Mouse (Mus musculus) heart, adult 8-10 months (tissue): Measurements from ENCODE around the gene Rab5if. TPM values are rescaled to one million over a fixed set of nuclear protein-coding genes. Genes with fewer than 3 reads are reported as not detected.
"Not testable (repeated sequence)": the region's sequence is repeated elsewhere in the genome, so short reads cannot be mapped to it uniquely, and the experiment has no call there.

Experiments used
- DNase-seq: peaks from one replicate; pipeline ENCODE4 v3.0.0; 2022; ENCODE audit warnings: low spot score
- total RNA-seq, 4 experiments: library from RNA; stranded (reverse); gene quantifications; 2 replicates each; pipeline ENCODE4 v1.2.4; 2022

The Rab5if gene
- total RNA-seq, result 100 to 1,000 TPM in 2 of 4 experiments, 10 to 100 TPM in 2; 90.3 to 107 (median 102) TPM

GRCm38 (mm10) chr2:156862772-156863486, at the start of gene Rab5if:
TSS of gene Rab5if (plus strand) at chr2:156863128.
- DNase-seq, result peak; percentile 97

- no peak for DNase-seq
These were observed 48.6 kb upstream of the Rab5if start for GRCm38 (mm10) chr2:156814344-156814801.

DNA sequence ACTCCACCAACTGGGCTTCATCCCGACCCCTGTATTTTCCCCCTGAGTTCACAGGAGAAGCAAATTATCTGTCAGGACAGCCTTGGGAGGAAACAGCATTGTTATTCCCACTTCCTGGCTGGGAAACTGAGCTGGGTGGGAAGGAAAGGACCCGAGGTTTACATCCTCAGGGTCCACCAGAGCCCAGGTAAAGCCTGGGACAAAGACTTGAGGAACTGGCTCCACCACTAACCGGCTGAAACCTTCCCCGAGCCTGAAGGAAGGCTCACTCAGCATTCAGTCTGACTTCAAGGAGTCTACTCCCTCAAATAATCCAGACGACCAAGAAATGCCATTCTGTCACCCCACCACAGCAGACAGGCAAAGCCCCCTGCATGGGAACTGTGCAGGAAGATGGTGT, 48.0 kb upstream of the Rab5if start:
- no peak for DNase-seq

DNA sequence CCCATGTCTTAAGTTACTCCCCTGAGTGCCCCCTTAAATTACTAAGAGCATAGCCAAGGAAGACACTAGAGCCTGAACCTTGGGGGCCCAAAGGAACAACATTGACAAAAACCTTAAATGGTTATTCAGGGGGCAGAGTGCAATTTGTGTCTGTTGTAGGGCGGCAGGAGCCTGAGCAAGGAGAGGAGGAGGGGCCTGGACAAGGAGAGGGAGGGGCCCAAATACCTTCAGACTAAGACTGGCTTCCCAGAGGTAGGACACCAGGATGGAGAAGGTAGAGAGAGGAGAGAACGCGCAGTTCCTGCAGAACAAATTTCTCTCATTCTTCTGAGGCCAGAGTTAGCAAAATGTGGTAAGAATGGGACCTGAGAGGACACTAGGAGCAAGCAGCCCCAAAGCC, 47.5 kb upstream of the Rab5if start:
- no peak for DNase-seq

GRCm38 (mm10) chr2:156816116-156816515, 46.8 kb upstream of the Rab5if start:
- no peak for DNase-seq

GRCm38 (mm10) chr2:156825128-156825527, 37.8 kb upstream of the Rab5if start:
- DNase-seq, result not testable (repeated sequence)

- no peak for DNase-seq
These were observed 28.6 kb upstream of the Rab5if start for GRCm38 (mm10) chr2:156834336-156834735.

- DNase-seq, result no peak
These were observed 24.1 kb upstream of the Rab5if start for GRCm38 (mm10) chr2:156838839-156839238.

GRCm38 (mm10) chr2:156839319-156840191, 23.4 kb upstream of the Rab5if start, which contains the start of gene Tgif2:
TSS of gene Tgif2 (plus strand) at chr2:156840007.
- no peak for DNase-seq

- no peak for DNase-seq
These were observed 22.5 kb upstream of the Rab5if start for GRCm38 (mm10) chr2:156840301-156841027.

DNA sequence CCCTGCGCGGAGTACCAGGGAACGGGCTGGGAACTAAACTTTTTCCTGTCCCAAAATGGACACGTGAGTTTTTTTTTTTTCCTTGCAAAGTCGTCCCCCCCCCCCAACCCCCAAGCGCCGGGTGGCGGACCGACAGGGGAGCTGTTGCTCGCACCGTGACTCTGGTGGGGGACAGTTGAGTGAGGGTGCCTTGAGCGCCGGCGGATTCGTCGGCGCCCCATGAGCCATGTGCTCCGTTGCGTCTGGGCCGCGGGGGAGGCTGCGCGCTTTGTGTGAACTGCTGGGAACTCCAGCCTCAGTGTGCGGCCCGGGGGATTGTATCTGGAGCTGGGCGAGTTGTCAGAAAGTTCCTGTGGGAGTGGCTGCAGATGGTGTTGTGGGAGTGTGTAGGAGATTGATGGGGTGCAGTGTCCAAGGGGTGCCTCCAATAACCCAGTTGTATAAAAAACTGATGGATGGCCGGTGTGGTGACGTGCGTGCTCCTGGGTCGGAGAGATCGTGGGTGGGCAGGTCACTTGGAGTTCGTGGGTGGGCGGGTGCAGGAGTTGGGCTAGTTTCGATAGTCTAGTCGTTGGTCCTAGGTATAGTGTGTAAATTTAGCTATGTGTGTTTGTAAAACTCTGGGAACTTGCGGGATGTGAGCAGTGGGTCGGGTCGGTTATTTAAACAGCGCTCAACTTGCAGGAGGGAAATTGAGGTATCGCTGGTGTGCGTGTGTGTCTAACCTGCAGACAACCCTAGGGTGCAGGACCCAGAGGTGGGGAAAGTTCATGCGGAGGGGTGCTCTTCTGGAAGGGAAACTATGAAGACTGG, 21.7 kb upstream of the Rab5if start:
- no peak for DNase-seq

- DNase-seq, result no peak
These were observed 20.9 kb upstream of the Rab5if start for GRCm38 (mm10) chr2:156841841-156842706.

DNA sequence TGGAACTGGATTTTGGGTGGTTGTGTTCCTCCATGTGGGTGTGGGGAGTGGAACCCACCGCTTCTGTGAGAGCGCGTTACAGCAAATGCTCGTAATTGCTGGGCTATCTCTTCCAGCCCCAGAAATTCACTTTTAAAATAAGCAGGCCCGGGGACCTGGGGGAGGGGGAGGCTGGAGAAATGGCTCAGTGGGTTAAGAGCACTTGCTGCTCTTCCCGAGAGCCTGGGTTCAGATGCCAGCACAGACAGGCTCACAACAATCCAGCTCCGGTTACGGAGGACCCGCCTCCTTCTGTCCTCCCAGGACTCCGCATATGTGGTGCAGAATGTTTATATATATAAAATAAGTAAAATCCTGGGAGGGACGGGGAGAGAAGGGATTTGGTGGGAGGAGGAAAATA, 20.2 kb upstream of the Rab5if start:
- no peak for DNase-seq

- DNase-seq, result no peak
These were observed 19.6 kb upstream of the Rab5if start for GRCm38 (mm10) chr2:156843331-156843730.

DNA sequence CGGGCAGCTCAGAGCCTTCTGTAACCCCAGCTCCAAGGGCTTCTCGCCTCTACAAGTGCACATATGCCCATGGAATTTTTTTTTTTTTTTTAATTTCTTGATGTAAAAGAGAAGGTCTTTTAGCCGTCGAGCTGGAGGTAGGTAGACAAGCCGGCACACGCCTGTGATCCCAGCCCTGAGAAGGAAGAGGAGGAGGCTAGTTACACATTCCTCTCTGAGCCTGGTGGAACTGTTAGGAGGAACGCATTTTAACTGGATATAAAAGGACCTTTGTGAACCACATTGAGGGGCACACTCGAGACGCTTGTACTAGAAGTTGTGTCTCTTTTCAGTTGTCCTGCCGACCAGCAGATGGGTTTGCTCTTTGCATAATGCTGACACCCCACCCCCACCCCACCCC, 18.2 kb upstream of the Rab5if start:
- DNase-seq, result no peak

DNA sequence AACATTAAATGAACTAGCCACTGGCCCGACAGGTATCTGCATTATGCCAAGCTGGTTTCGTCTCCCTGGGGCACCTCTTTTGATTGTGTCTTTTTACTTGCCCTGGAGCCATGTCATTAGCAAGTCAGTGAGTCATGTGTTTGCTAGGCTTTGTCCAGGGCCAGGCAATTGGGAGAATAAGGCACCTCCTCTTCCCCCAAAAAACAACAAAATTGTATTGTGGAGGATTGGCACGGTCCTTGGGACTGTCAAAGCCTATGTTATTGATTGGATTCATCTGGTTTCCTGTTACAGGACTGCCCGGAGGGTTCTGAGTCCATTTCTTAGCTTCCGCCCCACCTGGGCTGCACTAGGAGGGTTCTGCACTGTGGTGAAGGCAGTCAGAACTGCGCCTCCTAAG, 15.3 kb upstream of the Rab5if start:
- no peak for DNase-seq

- no peak for DNase-seq
These were observed 14.3 kb upstream of the Rab5if start for GRCm38 (mm10) chr2:156848526-156849182.

- no peak for DNase-seq
These were observed 12.4 kb upstream of the Rab5if start for GRCm38 (mm10) chr2:156850505-156850904.

- DNase-seq, result not testable (repeated sequence)
These were observed 9.3 kb upstream of the Rab5if start for GRCm38 (mm10) chr2:156853584-156853983.
